Mouse (Mus musculus) embryo, embryonic 11 days (tissue): ENCODE data around the gene Limk2.

Experiments
- DNase-seq: peaks from one replicate; pipeline ENCODE4 v3.0.0-alpha.2; 2015

Limk2 gene

DNA sequence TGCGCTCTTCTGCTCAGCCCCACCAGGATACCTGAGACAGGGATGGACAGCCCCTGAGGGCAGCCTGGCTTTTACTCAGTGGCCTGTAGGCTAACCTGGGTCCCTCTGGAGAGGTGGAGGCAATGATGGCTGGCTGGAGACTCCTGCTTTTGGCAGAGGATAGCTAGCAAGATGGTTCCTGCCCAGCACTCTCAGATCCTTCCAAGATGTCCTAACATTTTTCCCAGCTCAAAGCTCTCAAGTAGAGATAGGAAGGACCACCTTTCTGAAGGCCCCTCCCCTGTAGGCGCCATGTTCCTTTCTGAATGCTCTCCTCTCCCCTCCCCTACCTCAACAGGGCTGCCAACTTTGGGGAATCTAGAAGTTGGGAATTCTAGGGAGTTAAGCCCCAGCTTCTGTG, 114.3 kb downstream of the Limk2 start:
- no peak for DNase-seq
